Mouse (Mus musculus): ENCODE data around the gene Fam83e.

DNA sequence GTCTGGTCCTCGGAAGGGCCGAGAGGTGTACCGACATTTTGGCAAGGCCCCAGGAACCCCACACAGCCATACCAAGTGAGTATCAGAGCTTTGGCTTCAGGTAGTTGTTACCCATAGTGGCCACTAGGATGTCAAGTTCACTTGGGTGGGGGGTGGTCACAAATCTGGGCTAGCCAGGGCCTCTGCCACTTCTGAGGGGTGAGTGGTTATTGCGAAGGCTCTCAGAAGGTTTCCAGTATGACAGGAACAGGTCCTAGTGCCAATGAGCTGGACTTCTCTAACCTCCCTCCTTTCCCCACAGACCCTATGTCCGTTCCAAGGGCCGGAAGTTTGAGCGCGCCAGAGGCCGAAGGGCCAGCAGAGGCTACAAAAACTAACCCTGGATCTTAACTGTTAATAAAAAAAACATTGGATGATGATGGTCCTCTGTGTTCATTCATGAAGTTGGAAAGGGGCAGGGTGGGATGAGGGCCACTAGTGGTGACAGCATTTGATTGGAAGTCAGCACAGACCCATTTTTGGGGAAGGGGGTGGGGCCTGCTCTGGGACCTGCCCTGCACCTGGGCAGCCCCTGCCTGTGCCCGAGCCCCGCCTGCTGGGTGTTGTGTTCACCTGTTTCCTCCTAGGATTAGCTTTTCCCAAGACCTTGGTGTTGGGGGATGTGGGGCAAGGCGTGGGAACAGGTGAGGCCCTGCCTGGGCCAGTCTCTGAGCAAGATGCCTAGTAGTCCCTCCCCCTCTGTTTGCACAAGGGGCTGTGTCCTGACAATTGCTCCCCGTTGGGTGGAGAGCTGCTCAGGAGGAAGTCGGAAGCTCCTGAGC, at the start of gene Fam83e:
- no peak for TF ChIP-seq POLR2A (IDR thresholded peaks at IDR 0.05; ENCODE audit: borderline replicate concordance, control insufficient read depth, low read depth, low read length)
- TF ChIP-seq CTCF (IDR thresholded peaks at IDR 0.05; ENCODE audit: control insufficient read depth, insufficient read depth, low read length), result no peak

Measured in bone marrow, adult 2 months (tissue).